Mouse (Mus musculus): ENCODE measurements at regions not wholly inside any gene's neighbourhood (a gene's known extent, or its start where the extent isn't known, plus 50 kb on each side); places are given as distances from the start of the nearest gene placed in this dataset.
A peak's percentile ranks its signal among the peaks of the same experiment; 100 is the strongest.

- DNase-seq (ENCODE audit: low read depth, low spot score), result no peak
These were observed 116.3 kb upstream of the Tpm1 start for GRCm38 (mm10) chr9:67165486-67165885.

GRCm38 (mm10) chr9:67163746-67164145 is 114.5 kb upstream of the Tpm1 start:
- DNase-seq (ENCODE audit: low read depth, low spot score), result no peak

GRCm38 (mm10) chr9:67160785-67161455 is 111.7 kb upstream of the Tpm1 start:
- DNase-seq (ENCODE audit: low read depth, low spot score), result no peak

GRCm38 (mm10) chr9:67160350-67160749 is 111.1 kb upstream of the Tpm1 start:
- no peak for DNase-seq (ENCODE audit: low read depth, low spot score)

DNA sequence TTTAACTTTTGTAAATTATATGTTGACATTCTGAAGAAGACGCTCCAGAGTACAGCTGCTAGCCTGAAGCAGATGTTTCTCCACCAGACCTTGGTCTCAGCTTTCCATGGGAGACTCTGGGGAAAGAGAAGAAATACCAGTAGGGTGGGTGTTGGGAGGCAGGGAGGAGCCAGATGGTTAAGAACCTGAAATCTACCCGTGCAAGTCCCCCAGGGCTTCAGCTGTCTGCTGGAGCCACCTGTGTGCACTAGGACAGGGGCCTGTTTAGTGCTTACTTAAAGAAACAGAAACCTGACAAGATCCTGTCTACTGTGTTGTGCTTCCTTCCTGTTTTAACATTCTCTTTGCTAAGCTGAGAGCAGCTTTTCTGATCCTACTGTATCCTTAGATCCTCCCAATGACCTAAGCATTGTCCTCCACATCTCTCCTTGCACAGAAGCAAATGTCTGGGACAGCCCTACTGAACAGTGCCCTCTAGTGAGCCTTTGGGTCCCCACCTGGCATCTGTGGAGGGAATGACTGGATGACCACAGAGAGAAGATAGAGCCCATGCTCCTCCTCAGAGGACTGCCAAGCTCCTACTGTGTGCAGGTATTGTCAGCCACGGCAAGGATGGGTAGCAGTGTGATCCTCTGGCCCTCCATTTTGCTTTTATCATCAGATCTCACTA is 107.5 kb upstream of the Tpm1 start:
- DNase-seq (ENCODE audit: low read depth, low spot score), result no peak

- DNase-seq (ENCODE audit: low read depth, low spot score), result no peak
These were observed 104.9 kb upstream of the Tpm1 start for GRCm38 (mm10) chr9:67154062-67154461.

DNA sequence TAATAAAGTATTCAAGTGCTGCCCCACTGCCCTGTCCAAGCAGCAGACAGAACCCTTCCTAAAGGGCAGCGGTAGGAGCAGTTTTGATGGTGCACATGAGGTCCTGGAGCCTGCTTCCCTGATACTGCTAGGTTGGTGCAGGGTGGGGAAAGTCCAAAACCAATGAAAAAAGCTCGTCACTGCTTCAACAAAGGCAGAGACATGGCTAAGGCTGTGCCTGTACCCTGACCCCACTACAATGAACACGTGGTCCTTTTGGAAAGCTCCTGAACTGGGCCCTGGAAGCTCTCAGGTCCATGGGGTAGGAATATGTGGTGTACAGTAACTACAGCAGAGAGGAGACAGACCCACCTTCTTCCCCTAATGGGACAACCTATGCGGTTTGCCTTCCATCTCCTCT is 104.1 kb upstream of the Tpm1 start:
- DNase-seq (ENCODE audit: low read depth, low spot score), result no peak

- DNase-seq (ENCODE audit: low read depth, low spot score), result no peak
These were observed 98.5 kb upstream of the Tpm1 start for GRCm38 (mm10) chr9:67147656-67148055.

GRCm38 (mm10) chr9:67145392-67145791 is 96.2 kb upstream of the Tpm1 start:
- DNase-seq (ENCODE audit: low read depth, low spot score), result no peak

DNA sequence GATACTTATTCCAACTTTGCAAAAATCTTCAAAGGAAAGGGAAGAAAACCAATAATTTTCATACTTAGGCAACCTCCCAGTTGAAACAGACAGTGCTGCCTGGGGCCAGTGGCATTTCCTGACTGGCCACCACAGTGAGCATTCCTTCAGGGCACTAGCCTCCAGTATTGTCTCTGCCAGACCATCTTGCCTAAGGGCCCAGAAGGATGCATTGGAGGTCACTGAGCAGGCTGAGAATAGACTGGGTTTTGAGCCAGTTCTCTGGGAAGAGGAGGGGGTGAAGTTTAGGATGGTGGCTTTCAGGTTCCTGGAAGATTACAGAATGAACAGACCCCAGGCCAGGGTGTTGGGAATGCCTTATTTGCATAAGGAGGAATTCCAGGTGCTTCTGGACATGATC is 95.3 kb upstream of the Tpm1 start:
- no peak for DNase-seq (ENCODE audit: low read depth, low spot score)

- DNase-seq (ENCODE audit: low read depth, low spot score), result peak; percentile 45
These were observed 91.2 kb upstream of the Tpm1 start for GRCm38 (mm10) chr9:67140319-67140887.

GRCm38 (mm10) chr9:67137681-67138080 is 88.5 kb upstream of the Tpm1 start:
- no peak for DNase-seq (ENCODE audit: low read depth, low spot score)

- DNase-seq (ENCODE audit: low read depth, low spot score), result no peak
These were observed 87.9 kb upstream of the Tpm1 start for GRCm38 (mm10) chr9:67137141-67137540.

- DNase-seq (ENCODE audit: low read depth, low spot score), result no peak
These were observed 87.0 kb upstream of the Tpm1 start for GRCm38 (mm10) chr9:67136166-67136565.

- DNase-seq (ENCODE audit: low read depth, low spot score), result no peak
These were observed 85.2 kb upstream of the Tpm1 start for GRCm38 (mm10) chr9:67134378-67134777.

DNA sequence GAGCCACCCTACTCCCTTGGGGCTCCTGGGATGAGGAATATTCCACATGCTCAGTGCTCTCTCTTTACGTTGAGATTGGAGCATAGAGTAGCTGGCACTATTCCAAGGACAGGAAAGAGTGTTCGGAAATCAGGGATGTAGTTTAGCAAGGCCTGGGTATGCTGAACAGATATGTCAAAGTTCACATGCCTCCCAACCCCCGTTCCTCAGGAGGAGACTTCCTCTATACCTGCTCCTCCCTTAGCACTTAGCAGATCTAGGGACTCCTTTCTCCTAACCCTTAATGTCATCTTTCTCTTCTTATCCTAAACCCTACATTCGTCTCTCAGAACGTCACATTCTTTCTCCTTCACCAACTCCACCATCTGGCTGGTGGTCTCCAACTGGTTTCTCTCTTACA is 83.2 kb upstream of the Tpm1 start:
- DNase-seq (ENCODE audit: low read depth, low spot score), result no peak

- DNase-seq (ENCODE audit: low read depth, low spot score), result no peak
These were observed 81.7 kb upstream of the Tpm1 start for GRCm38 (mm10) chr9:67130730-67131440.

GRCm38 (mm10) chr9:67129891-67130290 is 80.7 kb upstream of the Tpm1 start:
- no peak for DNase-seq (ENCODE audit: low read depth, low spot score)

DNA sequence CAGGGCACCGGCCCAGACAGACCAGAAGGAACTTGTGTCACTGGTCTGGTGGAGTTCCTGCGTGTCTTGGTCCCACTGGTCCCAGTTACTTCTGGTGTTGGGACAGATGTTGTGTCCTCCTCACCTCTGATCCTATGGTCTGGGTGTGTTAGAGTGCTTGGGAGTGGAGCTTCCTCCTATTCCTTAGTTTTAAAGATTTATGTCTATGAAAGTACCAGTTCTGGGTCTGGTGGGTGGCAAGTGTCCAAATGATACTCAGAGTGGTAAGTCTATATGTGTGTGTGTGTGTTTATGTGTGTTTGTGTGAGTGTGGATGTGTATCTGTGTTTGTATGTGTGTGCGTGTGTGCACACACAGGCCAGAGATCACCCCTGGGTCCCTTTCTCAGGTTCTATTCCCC is 79.9 kb upstream of the Tpm1 start:
- DNase-seq (ENCODE audit: low read depth, low spot score), result no peak

DNA sequence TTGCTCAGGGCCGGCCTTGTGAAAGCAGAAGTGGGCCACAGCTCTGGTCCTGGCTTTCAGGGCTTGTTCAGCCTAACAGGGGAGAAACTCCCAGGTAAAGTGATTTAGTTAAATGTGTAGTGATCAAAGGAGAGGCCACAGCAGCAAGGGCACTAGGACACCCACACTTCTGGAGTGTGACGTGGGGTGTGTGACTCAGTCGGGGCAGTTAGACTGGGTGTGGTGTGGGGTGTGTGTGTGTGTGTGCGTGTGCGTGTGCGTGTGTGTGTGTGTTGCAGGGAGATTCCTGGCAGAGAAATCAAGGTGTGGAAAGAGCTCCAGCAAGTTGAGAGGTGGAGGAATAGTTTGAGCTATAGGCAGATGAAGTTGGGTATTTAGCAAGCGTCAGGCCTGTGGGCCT is 72.5 kb upstream of the Tpm1 start:
- DNase-seq (ENCODE audit: low read depth, low spot score), result no peak

DNA sequence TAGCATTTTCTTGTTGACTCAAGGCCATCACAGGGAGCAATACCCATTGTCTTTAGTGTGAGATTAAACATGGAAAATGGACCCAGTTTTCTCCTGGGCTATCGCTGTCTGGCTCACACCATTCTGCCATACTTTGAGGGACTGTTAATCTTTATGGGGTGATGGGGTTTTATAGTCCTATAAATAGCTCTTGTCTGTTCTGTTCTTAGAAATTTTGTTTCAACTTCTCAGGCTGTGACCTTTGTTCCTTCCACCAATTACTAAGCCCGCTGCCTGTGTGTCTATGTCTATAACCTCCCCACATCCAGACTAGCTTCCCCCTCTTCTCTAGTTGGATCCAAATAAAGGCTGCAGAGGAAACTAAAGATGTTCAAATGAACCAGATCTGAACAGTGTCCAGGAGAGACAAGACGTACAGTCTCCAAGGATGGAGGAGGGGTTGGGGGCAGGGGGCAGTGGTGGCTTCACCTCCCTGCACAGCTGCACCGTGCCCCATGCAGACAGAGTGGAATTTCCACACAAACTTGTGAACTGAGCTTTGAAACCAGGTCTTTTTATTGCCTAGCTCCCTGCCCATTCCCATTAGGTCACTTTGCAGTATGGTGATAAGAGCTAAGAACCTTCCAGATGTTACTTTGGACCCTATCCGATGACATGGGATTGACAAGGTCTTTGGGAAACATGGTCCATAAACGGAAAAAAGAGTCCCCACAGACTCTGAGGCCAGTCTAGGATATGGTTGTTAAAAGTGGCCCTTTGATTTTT is 69.9 kb upstream of the Tpm1 start:
- DNase-seq (ENCODE audit: low read depth, low spot score), result no peak

DNA sequence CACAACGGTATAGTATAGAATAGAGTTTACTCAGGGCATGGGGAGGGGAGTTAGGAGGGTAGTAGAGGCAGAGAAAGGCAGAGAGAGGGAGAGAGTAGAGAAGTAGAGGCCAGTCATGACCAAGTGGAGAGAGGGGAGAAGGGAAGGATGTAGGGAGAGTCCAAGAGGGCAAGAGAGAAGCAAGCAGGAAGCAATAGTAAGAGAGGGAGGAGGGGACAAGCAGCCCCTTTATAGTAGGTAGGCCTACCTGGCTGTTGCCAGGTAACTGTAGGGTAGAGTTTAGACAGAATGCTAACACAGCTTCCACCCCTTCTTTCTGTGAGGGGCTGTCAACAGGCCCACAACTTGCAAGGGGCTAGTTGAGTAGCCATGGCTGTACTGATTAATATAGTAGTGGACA is 69.2 kb upstream of the Tpm1 start:
- DNase-seq (ENCODE audit: low read depth, low spot score), result no peak

Data from telencephalon, adult 2 months (tissue).